Mouse (Mus musculus) heart, embryonic 16.5 days (tissue): ENCODE data around the gene Map3k12. TPM values are rescaled to one million over a fixed set of nuclear protein-coding genes. Genes with fewer than 3 reads are reported as not detected.

Experiments used
- ATAC-seq: fragments of 200-750 bp; cut with Nextera tagmentation; replicated peaks from 2 replicates; pipeline ENCODE4 v1.8.0; 2017; ENCODE audit warnings: moderate number of reproducible peaks; ENCODE audit not compliant: insufficient read depth, low FRiP score; ENCODE audit errors: extremely low read depth
- H3K27ac ChIP-seq: fragments of 300-500 bp; sonication (generic); 2 replicates; pipeline ENCODE4 v1.5.1; 2014; ENCODE audit warnings: mild to moderate bottlenecking, low read length, control low read depth, moderate library complexity
- H3K27me3 ChIP-seq: fragments of 300-500 bp; sonication (generic); 2 replicates; pipeline ENCODE4 v1.6.1; 2014; ENCODE audit warnings: low read length, mixed read lengths; ENCODE audit not compliant: control insufficient read depth, insufficient read depth
- H3K36me3 ChIP-seq: fragments of 300-500 bp; sonication (generic); 2 replicates; pipeline ENCODE4 v1.6.1; 2014; ENCODE audit not compliant: control insufficient read depth, insufficient read depth
- H3K4me1 ChIP-seq: fragments of 300-500 bp; sonication (generic); 2 replicates; pipeline ENCODE4 v1.6.1; 2014; ENCODE audit warnings: low read length, mixed read lengths; ENCODE audit not compliant: control insufficient read depth, insufficient read depth
- H3K4me2 ChIP-seq: fragments of 300-500 bp; sonication (generic); 2 replicates; pipeline ENCODE4 v1.6.1; 2014; ENCODE audit warnings: low read depth, mild to moderate bottlenecking, control low read depth, low read length
- H3K4me3 ChIP-seq: fragments of 300-500 bp; sonication (generic); 2 replicates; pipeline ENCODE4 v1.5.1; 2014; ENCODE audit warnings: mild to moderate bottlenecking, control low read depth, low read length
- H3K9ac ChIP-seq: fragments of 300-500 bp; sonication (generic); 2 replicates; pipeline ENCODE4 v1.6.1; 2014; ENCODE audit warnings: low read length, control low read depth
- H3K9me3 ChIP-seq: fragments of 300-500 bp; sonication (generic); replicated peaks from 2 replicates; pipeline ENCODE4 v1.6.1; 2016; ENCODE audit warnings: low read length; ENCODE audit not compliant: control insufficient read depth
- WGBS: fragments of 180-500 bp; shearing (Covaris S2); extraction: QIAGEN DNeasy Blood & Tissue Kit; methylation state at CpG from one replicate; pipeline ENCODE4 v1.1.7; 2014; 5-methylcytosine and 5-hydroxymethylcytosine counted together
- polyA plus RNA-seq: library from polyadenylated mRNA; unstranded; fragments of >200 nt; fragmentation: Nextera tagmentation; extraction: Ambion mirVana; gene quantifications from 2 replicates; pipeline ENCODE4 v1.2.1, GENCODE M21; 2015

Gene Map3k12
- polyA plus RNA-seq, 1 experiment from 2014 or later: 10.3 TPM

DNA sequence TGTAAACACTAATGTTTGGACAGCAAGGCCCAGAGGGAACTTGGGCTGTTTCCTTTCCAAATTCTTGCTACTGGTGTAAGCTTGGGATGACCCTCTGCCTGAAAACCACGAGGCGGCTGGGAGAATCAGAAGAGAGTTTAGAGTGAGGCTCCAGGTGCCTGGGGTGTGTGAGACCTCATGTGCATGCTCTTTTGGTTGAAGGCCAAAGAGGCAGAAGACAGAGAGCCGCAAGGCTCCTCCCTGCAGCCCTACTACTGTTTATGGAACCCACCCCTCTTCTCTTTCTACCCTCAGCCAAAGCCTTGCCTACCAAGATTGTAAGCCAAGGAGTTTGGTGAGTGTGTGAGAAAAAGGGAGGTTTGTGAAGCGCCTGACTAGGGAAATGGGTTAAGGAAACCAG, 1.1 kb downstream of the Map3k12 start:
- H3K36me3 ChIP-seq: no peaks in the 10 kb centered on the region
- 57% methylated on average over 4 of the region's 4 CpGs for WGBS
- H3K27ac ChIP-seq: no peak overlapping the region
- H3K4me2 ChIP-seq: peak overlapping the region; percentile 95
- no peaks in the 10 kb centered on the region for H3K9me3 ChIP-seq
- peaks cover 31% of the 10 kb centered on the region for H3K4me1 ChIP-seq
- no peaks in the 10 kb centered on the region for H3K27me3 ChIP-seq
- H3K4me3 ChIP-seq: peak overlapping the region; percentile 74
- no peak for ATAC-seq
- peak overlapping the region; percentile 77; the same call in 1 of the 2 replicates for H3K9ac ChIP-seq

DNA sequence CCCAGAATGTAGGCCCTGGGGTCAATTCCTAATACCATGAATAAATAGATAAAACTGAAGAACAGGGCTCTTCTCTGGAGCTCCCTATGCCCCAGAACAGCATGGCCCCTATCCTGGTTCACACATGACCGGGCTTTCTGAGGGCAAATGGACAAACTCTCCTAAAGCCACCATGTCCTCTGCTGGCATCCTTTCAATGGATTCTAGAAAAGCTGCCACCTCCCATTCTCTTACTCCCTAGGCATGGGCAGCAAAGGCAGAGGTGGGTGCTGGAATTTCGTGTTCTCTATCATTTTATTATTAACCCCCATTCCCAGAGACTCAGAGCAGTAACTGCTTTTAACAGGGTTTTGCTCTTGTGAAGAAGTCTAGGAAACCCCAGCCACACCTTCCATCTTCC, 1.6 kb downstream of the Map3k12 start:
- 91% methylated on average over 2 of the region's 2 CpGs for WGBS
- Histone ChIP-seq H3K27ac (no peak overlapping the region), H3K27me3 (no peaks in the 10 kb centered on the region), H3K4me1 (peaks cover 27% of the 10 kb centered on the region), H3K4me2 (no peak overlapping the region), H3K36me3 (no peaks in the 10 kb centered on the region), H3K4me3 (no peak overlapping the region), H3K9ac (no peak overlapping the region), H3K9me3 (no peaks in the 10 kb centered on the region)
- ATAC-seq: no peak

DNA sequence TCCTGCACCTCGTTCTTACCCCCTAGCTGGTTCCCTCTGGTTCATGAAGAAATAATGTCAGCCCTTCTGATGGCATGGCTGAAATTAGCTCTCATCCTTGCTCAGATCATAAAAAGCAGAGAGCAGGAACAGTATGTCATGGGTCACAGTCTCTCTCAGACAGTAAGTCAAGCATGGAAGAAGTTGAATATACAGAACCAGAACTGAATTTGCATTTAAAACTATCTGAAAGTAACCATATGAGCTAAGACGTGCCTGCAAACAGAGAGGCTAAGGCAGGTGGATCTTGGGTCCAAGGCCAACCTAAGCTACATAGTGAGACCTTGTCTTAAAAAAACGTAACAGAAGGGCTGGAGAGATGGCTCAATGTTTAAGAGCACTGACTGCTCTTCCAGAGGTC, 3.9 kb downstream of the Map3k12 start:
- Histone ChIP-seq H3K4me3 (no peak overlapping the region), H3K27ac (no peak overlapping the region), H3K4me1 (peaks cover 26% of the 10 kb centered on the region), H3K9me3 (no peaks in the 10 kb centered on the region), H3K9ac (no peak overlapping the region), H3K36me3 (no peaks in the 10 kb centered on the region), H3K27me3 (no peaks in the 10 kb centered on the region), H3K4me2 (no peak overlapping the region)
- 74% methylated on average over 3 of the region's 3 CpGs for WGBS
- no peak for ATAC-seq

DNA sequence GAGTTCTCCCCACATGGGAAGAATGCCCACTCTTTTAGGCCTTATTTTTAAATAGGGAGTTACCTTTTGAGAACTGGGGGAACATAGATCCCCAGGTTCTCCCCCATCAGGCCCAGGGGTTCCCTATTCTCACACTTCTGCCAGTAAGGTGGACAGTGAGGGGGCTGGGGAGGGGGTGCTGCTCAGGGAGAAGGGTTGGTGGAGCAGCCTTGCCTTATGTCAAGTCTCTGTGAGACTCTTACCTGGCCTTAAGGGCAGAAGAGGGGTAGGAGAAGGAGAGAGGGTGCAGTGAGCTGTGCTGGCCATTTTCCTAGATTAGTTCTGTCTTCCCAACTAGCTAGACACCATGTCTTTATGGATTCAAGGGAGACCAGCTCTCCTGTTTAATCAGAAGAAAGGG, 4.4 kb downstream of the Map3k12 start:
- ATAC-seq: no peak

DNA sequence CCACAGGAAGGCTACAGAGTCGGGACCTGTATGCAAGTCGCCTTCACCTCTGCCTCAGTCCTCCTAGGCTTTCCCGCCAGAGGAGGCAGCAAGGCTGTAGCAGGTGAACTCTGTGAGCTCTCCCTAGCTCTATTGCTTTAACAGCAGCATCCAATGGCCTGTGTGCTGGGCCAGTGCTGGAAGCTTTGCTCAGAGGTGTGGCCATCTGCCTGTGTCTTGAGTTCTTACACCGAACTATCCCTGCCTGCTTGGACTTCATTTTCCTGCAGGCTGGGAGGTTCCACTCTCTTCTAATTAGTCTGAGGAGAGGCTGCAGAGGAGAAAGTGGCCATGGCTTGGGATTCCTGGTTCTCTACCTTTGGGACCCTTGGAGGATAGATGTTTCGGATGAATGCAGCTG, 4.9 kb downstream of the Map3k12 start:
- no peak overlapping the region for H3K4me2 ChIP-seq
- 50% methylated on average over 5 of the region's 5 CpGs for WGBS
- H3K4me3 ChIP-seq: no peak overlapping the region
- no peak for ATAC-seq
- no peak overlapping the region for H3K27ac ChIP-seq
- no peaks in the 10 kb centered on the region for H3K27me3 ChIP-seq
- H3K9me3 ChIP-seq: no peaks in the 10 kb centered on the region
- H3K36me3 ChIP-seq: no peaks in the 10 kb centered on the region
- H3K9ac ChIP-seq: no peak overlapping the region
- peaks cover 26% of the 10 kb centered on the region for H3K4me1 ChIP-seq

More for the DNA sequence above, 4.4 kb downstream of the Map3k12 start:
- H3K36me3 ChIP-seq: no peaks in the 10 kb centered on the region
- no peaks in the 10 kb centered on the region for H3K27me3 ChIP-seq
- H3K4me3 ChIP-seq: no peak overlapping the region
- H3K4me2 ChIP-seq: no peak overlapping the region
- H3K4me1 ChIP-seq: peaks cover 26% of the 10 kb centered on the region
- no peak overlapping the region for H3K9ac ChIP-seq
- H3K9me3 ChIP-seq: no peaks in the 10 kb centered on the region
- no peak overlapping the region for H3K27ac ChIP-seq

DNA sequence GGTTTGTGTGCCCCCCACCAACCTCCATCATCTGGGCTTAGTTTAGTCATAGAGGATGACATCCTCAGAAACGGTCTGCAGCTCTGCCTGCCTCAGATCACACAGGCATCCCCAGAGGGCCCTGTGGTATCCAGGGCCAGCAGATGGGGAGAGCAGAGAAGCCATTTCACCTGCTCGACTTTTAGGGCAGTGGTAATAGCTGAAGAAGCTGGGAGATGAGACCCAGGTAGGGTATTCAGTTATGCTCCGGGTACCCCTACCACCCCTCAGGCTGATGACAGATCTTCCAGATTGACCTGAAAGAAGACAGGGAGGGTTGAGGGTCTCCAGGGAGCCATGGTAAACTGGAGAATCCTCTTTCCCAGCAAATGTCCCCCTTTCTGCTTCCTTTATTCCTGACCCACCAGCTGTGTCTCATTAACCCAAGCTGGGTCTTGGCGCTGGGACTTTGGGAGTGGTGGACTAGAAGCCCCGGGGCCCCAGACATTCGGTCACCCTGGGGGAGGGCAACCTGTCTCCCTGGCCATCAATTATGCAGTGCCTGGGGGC, 5.5 kb downstream of the Map3k12 start:
- 27% methylated on average over 6 of the region's 6 CpGs for WGBS
- Histone ChIP-seq H3K4me3 (no peak overlapping the region), H3K4me1 (peaks cover 26% of the 10 kb centered on the region), H3K9ac (no peak overlapping the region), H3K4me2 (peak overlapping the region; percentile 81), H3K9me3 (no peaks in the 10 kb centered on the region), H3K36me3 (no peaks in the 10 kb centered on the region), H3K27ac (no peak overlapping the region; the same call in 1 of the 2 replicates), H3K27me3 (no peaks in the 10 kb centered on the region)
- no peak for ATAC-seq

DNA sequence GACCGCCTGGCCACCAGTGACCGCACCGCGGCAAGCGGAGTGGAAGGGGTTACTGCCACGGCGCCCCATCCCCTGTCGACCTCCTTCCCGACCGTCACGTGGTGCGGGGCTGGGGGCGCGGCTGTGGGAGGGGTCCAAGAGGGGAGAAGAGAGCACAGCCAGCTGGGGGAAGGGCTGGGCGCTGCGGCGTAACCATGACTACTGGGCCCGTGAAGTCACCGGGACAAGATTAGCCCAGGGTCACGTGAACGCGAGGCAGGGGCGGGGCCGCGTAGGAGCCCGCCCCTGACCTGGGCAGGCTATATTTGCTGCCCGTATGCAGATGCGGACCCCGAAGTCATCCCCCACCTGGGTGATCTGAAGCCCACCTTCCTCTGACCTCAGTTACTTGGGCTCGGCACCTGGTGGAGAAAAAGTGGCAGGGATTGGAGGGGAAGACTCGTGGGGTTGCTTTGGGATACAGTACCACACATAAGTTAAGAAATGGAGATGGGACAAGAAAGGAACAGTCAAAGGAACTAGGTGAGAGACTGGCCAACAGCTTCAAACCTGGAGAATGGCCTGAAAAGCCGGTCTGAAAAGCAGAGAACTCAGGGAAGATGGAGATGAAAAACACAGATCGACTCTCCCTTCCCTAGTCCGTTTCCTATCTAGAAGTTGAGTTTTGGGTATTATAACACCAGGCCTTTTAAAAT, 6.1 kb downstream of the Map3k12 start:
- H3K27me3 ChIP-seq: no peaks in the 10 kb centered on the region
- H3K36me3 ChIP-seq: no peaks in the 10 kb centered on the region
- H3K9me3 ChIP-seq: no peaks in the 10 kb centered on the region
- H3K4me2 ChIP-seq: peak overlapping the region; percentile 81
- H3K4me1 ChIP-seq: peaks cover 23% of the 10 kb centered on the region
- WGBS: 3% methylated on average over 34 of the region's 34 CpGs
- ATAC-seq: peak; percentile 94
- H3K27ac ChIP-seq: peak overlapping the region; percentile 84
- H3K4me3 ChIP-seq: peak overlapping the region; percentile 60
- peak overlapping the region; percentile 72 for H3K9ac ChIP-seq

DNA sequence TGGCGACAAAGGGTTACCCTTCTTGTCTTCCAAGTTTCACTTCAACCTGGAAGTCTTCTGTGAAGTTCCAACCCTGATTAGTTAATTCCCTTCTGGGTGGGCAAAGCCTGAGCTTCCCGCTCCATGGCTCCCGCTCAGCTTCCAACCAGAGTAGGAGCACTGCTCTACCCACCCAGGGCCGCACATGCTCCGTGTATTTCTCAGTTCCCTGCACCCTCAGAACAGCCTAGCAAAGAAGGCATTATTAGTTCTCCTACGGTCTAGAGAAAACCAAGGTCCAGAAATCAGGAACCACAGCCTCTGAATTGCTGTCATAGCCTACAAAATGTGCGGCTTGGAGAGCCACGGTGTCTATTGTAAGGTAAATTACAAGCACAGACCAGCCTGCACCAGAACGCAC, 6.8 kb downstream of the Map3k12 start:
- WGBS: 6% methylated on average over 9 of the region's 9 CpGs
- peak; percentile 39; the same call in 1 of the 2 replicates for ATAC-seq
- peak overlapping the region; percentile 84 for H3K27ac ChIP-seq

DNA sequence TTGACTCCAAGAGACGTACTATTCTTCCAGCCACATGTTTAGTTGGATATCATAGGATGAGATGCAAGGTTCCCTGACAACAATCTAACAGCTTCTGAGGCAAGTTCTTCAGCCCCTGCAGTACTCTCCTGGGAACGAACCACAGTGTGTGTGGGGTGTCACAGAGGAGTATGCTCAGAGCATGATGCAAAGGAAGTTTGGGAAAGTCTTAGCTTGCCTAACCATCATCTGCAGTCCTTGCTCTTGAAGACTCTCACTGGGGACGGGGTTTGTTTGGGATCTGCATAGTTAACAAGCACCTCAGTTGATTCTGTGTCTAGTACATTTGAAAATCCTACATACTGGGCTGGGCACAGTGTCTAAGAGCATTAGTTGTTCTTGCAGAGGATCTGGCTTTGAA, 8.5 kb downstream of the Map3k12 start:
- H3K9me3 ChIP-seq: no peaks in the 10 kb centered on the region
- H3K4me2 ChIP-seq: no peak overlapping the region
- no peak overlapping the region for H3K27ac ChIP-seq
- peaks cover 22% of the 10 kb centered on the region for H3K4me1 ChIP-seq
- no peaks in the 10 kb centered on the region for H3K27me3 ChIP-seq
- ATAC-seq: no peak
- no peak overlapping the region for H3K9ac ChIP-seq
- peaks cover 14% of the 10 kb centered on the region for H3K36me3 ChIP-seq
- H3K4me3 ChIP-seq: no peak overlapping the region
- 82% methylated on average over 3 of the region's 3 CpGs for WGBS

More for the DNA sequence above, 6.8 kb downstream of the Map3k12 start:
- H3K27me3 ChIP-seq: no peaks in the 10 kb centered on the region
- no peaks in the 10 kb centered on the region for H3K36me3 ChIP-seq
- peak overlapping the region; percentile 60 for H3K4me3 ChIP-seq
- peak overlapping the region; percentile 72 for H3K9ac ChIP-seq
- H3K4me1 ChIP-seq: peaks cover 22% of the 10 kb centered on the region
- no peaks in the 10 kb centered on the region for H3K9me3 ChIP-seq
- H3K4me2 ChIP-seq: peak overlapping the region; percentile 81
